Mouse (Mus musculus): ENCODE results near the gene Plek. TPM values are rescaled to one million over a fixed set of nuclear protein-coding genes. Genes with fewer than 3 reads are reported as not detected.
A peak's percentile ranks its signal among the peaks of the same experiment; 100 is the strongest.
"Not testable (repeated sequence)": the region's sequence is repeated elsewhere in the genome, so short reads cannot be mapped to it uniquely, and the experiment has no call there.

The Plek gene
- polyA plus RNA-seq (2012; ENCODE audit: insufficient read depth, low replicate concordance) = 5.5 and 36.0 TPM in 2 replicates

GRCm38 (mm10) chr11:17051545-17052475, at the start of gene Plek, which contains the start of gene Cnrip1:
TSS of gene Plek (minus strand) at chr11:17052381.
TSS of gene Cnrip1 (plus strand) at chr11:17051586.
- no peaks in the 10 kb centered on the region for H3K36me3 ChIP-seq (replicated peaks; ENCODE audit: low read length)
- H3K4me3 ChIP-seq (replicated peaks) = peak within 1 kb of the TSS; percentile 89
- no peak for TF ChIP-seq GATA1 (IDR thresholded peaks at IDR 0.05; ENCODE audit: borderline replicate concordance, low read length)
- no peak for TF ChIP-seq FLI1 (IDR thresholded peaks at IDR 0.05; ENCODE audit: low read length)
- peaks cover 23% of the 10 kb centered on the region for H3K27me3 ChIP-seq (replicated peaks)
- H3K9me3 ChIP-seq = no peaks in the 10 kb centered on the region; the same call in 1 of the 2 replicates
- peaks cover 20% of the 10 kb centered on the region for H3K4me1 ChIP-seq

GRCm38 (mm10) chr11:17086106-17086505, 33.9 kb upstream of the Plek start:
- H3K4me3 ChIP-seq (replicated peaks) = peak overlapping the region; percentile 7

GRCm38 (mm10) chr11:17083866-17084265, 31.7 kb upstream of the Plek start:
- no peaks in the 10 kb centered on the region for H3K36me3 ChIP-seq (replicated peaks; ENCODE audit: low read length)
- H3K27me3 ChIP-seq (replicated peaks) = no peaks in the 10 kb centered on the region
- no peaks in the 10 kb centered on the region for H3K9me3 ChIP-seq
- no peak for TF ChIP-seq GATA1 (IDR thresholded peaks at IDR 0.05; ENCODE audit: borderline replicate concordance, low read length)
- no peak for TF ChIP-seq FLI1 (IDR thresholded peaks at IDR 0.05; ENCODE audit: low read length)
- peaks cover 16% of the 10 kb centered on the region for H3K4me1 ChIP-seq
- H3K4me3 ChIP-seq (replicated peaks) = no peak overlapping the region

More at GRCm38 (mm10) chr11:17086106-17086505, 33.9 kb upstream of the Plek start:
- Histone ChIP-seq H3K36me3 (replicated peaks; ENCODE audit: low read length) (no peaks in the 10 kb centered on the region), H3K4me1 (peaks cover 16% of the 10 kb centered on the region), H3K9me3 (no peaks in the 10 kb centered on the region), H3K27me3 (replicated peaks) (no peaks in the 10 kb centered on the region)
- no peak for TF ChIP-seq FLI1 (IDR thresholded peaks at IDR 0.05; ENCODE audit: low read length)
- no peak for TF ChIP-seq GATA1 (IDR thresholded peaks at IDR 0.05; ENCODE audit: borderline replicate concordance, low read length)

- Histone ChIP-seq H3K27me3 (replicated peaks) (no peaks in the 10 kb centered on the region), H3K4me3 (replicated peaks) (no peak overlapping the region), H3K36me3 (replicated peaks; ENCODE audit: low read length) (no peaks in the 10 kb centered on the region)
These were observed 31.3 kb upstream of the Plek start for GRCm38 (mm10) chr11:17083455-17083854.

GRCm38 (mm10) chr11:17082953-17083352, 30.8 kb upstream of the Plek start:
- Histone ChIP-seq H3K4me1 (peaks cover 16% of the 10 kb centered on the region), H3K4me3 (replicated peaks) (no peak overlapping the region), H3K9me3 (no peaks in the 10 kb centered on the region), H3K27me3 (replicated peaks) (no peaks in the 10 kb centered on the region), H3K36me3 (replicated peaks; ENCODE audit: low read length) (no peaks in the 10 kb centered on the region)
- TF ChIP-seq FLI1 (IDR thresholded peaks at IDR 0.05; ENCODE audit: low read length) = no peak
- TF ChIP-seq GATA1 (IDR thresholded peaks at IDR 0.05; ENCODE audit: borderline replicate concordance, low read length) = no peak

More at GRCm38 (mm10) chr11:17083455-17083854, 31.3 kb upstream of the Plek start:
- Histone ChIP-seq H3K9me3 (no peaks in the 10 kb centered on the region), H3K4me1 (peaks cover 16% of the 10 kb centered on the region)
- TF ChIP-seq FLI1 (IDR thresholded peaks at IDR 0.05; ENCODE audit: low read length) (no peak), GATA1 (IDR thresholded peaks at IDR 0.05; ENCODE audit: borderline replicate concordance, low read length) (no peak)

- H3K4me3 ChIP-seq (replicated peaks) = no peak overlapping the region
- H3K4me1 ChIP-seq = peaks cover 16% of the 10 kb centered on the region
- TF ChIP-seq FLI1 (IDR thresholded peaks at IDR 0.05; ENCODE audit: low read length) = no peak
- no peak for TF ChIP-seq GATA1 (IDR thresholded peaks at IDR 0.05; ENCODE audit: borderline replicate concordance, low read length)
- no peaks in the 10 kb centered on the region for H3K27me3 ChIP-seq (replicated peaks)
- no peaks in the 10 kb centered on the region for H3K9me3 ChIP-seq
- H3K36me3 ChIP-seq (replicated peaks; ENCODE audit: low read length) = no peaks in the 10 kb centered on the region
These were observed 29.9 kb upstream of the Plek start for GRCm38 (mm10) chr11:17082086-17082485.

- Histone ChIP-seq H3K4me1 (peaks cover 7% of the 10 kb centered on the region), H3K27me3 (replicated peaks) (no peaks in the 10 kb centered on the region), H3K4me3 (replicated peaks) (no peak overlapping the region), H3K9me3 (no peaks in the 10 kb centered on the region), H3K36me3 (replicated peaks; ENCODE audit: low read length) (no peaks in the 10 kb centered on the region)
- TF ChIP-seq FLI1 (IDR thresholded peaks at IDR 0.05; ENCODE audit: low read length) (no peak), GATA1 (IDR thresholded peaks at IDR 0.05; ENCODE audit: borderline replicate concordance, low read length) (no peak)
These were observed 23.5 kb upstream of the Plek start for GRCm38 (mm10) chr11:17075656-17076055.

GRCm38 (mm10) chr11:17069360-17069759, 17.2 kb upstream of the Plek start:
- not testable (repeated sequence) for H3K36me3 ChIP-seq (replicated peaks; ENCODE audit: low read length); H3K9me3 ChIP-seq; H3K4me1 ChIP-seq; H3K27me3 ChIP-seq (replicated peaks); H3K4me3 ChIP-seq (replicated peaks)

GRCm38 (mm10) chr11:17052476-17053049, 382 bp upstream of the Plek start:
- peaks cover 20% of the 10 kb centered on the region for H3K4me1 ChIP-seq
- peak overlapping the region; percentile 89 for H3K4me3 ChIP-seq (replicated peaks)
- peaks cover 23% of the 10 kb centered on the region for H3K27me3 ChIP-seq (replicated peaks)
- H3K9me3 ChIP-seq = no peaks in the 10 kb centered on the region; the same call in 1 of the 2 replicates
- H3K36me3 ChIP-seq (replicated peaks; ENCODE audit: low read length) = no peaks in the 10 kb centered on the region
- no peak for TF ChIP-seq FLI1 (IDR thresholded peaks at IDR 0.05; ENCODE audit: low read length)
- no peak for TF ChIP-seq GATA1 (IDR thresholded peaks at IDR 0.05; ENCODE audit: borderline replicate concordance, low read length)

- H3K4me1 ChIP-seq = no peaks in the 10 kb centered on the region
- no peak overlapping the region for H3K4me3 ChIP-seq (replicated peaks)
- H3K27me3 ChIP-seq (replicated peaks) = peaks cover under 1% of the 10 kb centered on the region
- peaks cover 3% of the 10 kb centered on the region; the same call in 1 of the 2 replicates for H3K9me3 ChIP-seq
- no peak for TF ChIP-seq GATA1 (IDR thresholded peaks at IDR 0.05; ENCODE audit: borderline replicate concordance, low read length)
- no peaks in the 10 kb centered on the region for H3K36me3 ChIP-seq (replicated peaks; ENCODE audit: low read length)
These were observed 6.4 kb downstream of the Plek start for GRCm38 (mm10) chr11:17045806-17046205.

Data from megakaryocyte, embryonic 14.5 days (primary cell).